In genomic region chr1:87541614-87542013, GRCm38 (mm10) we compare ENCODE assay signal across 10 mouse cellular contexts. TPM values are rescaled to one million over a fixed set of nuclear protein-coding genes. Genes with fewer than 3 reads are reported as not detected.
DNase-seq lines count a peak whose midpoint lies in the region; ATAC-seq and TF ChIP-seq lines count a peak whose summit lies in the region.
"Had no signal": no experiment of that assay in that cellular context is flagged by ENCODE, and none has a peak within 500 bp of the region (broad histone marks: within the 10 kb centered on the region; RNA-seq: fewer than 3 reads in every experiment).

No protein-coding gene starts in this region.

- TF ChIP-seq CTCF in midbrain, postnatal 0 days (IDR thresholded peaks at IDR 0.05) = peak; percentile 58
- TF ChIP-seq CTCF in liver, postnatal 0 days (IDR thresholded peaks at IDR 0.05; ENCODE audit: low read depth) = peak; percentile 62

- no peak overlapping the region for H3K4me3 ChIP-seq in midbrain, postnatal 0 days (ENCODE audit: low read depth, low read length)
- H3K4me3 ChIP-seq in midbrain, embryonic 13.5 days (replicated peaks) = no peak overlapping the region
- H3K4me3 ChIP-seq in liver, postnatal 0 days (ENCODE audit: low read depth, low read length) = no peak overlapping the region
- H3K4me3 ChIP-seq: heart, embryonic 13.5 days had no signal

- H3K36me3 ChIP-seq in midbrain, postnatal 0 days (ENCODE audit: insufficient read depth, low read length) = no peaks in the 10 kb centered on the region
- no peaks in the 10 kb centered on the region for H3K36me3 ChIP-seq in midbrain, embryonic 13.5 days
- H3K36me3 ChIP-seq in liver, postnatal 0 days (replicated peaks; ENCODE audit: insufficient read depth, low read length) = no peaks in the 10 kb centered on the region; the same call in 1 of the 2 replicates
- H3K36me3 ChIP-seq: heart, embryonic 13.5 days had no signal

- no peaks in the 10 kb centered on the region for H3K4me1 ChIP-seq in midbrain, postnatal 0 days (ENCODE audit: insufficient read depth, low read length)
- H3K4me1 ChIP-seq in midbrain, embryonic 13.5 days (replicated peaks) = peaks cover 8% of the 10 kb centered on the region; the same call in 1 of the 2 replicates
- no peaks in the 10 kb centered on the region for H3K4me1 ChIP-seq in liver, postnatal 0 days (ENCODE audit: insufficient read depth)
- H3K4me1 ChIP-seq: heart, embryonic 13.5 days had no signal

- H3K9ac ChIP-seq in midbrain, postnatal 0 days (replicated peaks; ENCODE audit: low read length, poor library complexity, severe bottlenecking) = no peak overlapping the region
- no peak overlapping the region for H3K9ac ChIP-seq in midbrain, embryonic 13.5 days (replicated peaks)
- H3K9ac ChIP-seq in liver, postnatal 0 days (replicated peaks) = no peak overlapping the region
- H3K9ac ChIP-seq: heart, embryonic 13.5 days had no signal

- no peak for TF ChIP-seq EP300 in liver, postnatal 0 days (IDR thresholded peaks at IDR 0.05; ENCODE audit: low read depth)

- no peaks in the 10 kb centered on the region for H3K9me3 ChIP-seq in midbrain, postnatal 0 days (ENCODE audit: low read length)
- H3K9me3 ChIP-seq in midbrain, embryonic 13.5 days = no peaks in the 10 kb centered on the region
- H3K9me3 ChIP-seq in liver, postnatal 0 days (ENCODE audit: low read length) = no peaks in the 10 kb centered on the region
- H3K9me3 ChIP-seq: heart, embryonic 13.5 days had no signal

- ATAC-seq in midbrain, postnatal 0 days (ENCODE audit: low FRiP score) = no peak
- ATAC-seq in midbrain, embryonic 13.5 days = no peak
- no peak for ATAC-seq in liver, postnatal 0 days
- ATAC-seq in monocyte, adult 5-6 weeks (replicated peaks; ENCODE audit: insufficient number of reproducible peaks, low FRiP score, low TSS enrichment, poor library complexity, severe bottlenecking) = no peak

- no peak overlapping the region for H3K27ac ChIP-seq in midbrain, postnatal 0 days (ENCODE audit: low read depth, low read length)
- no peak overlapping the region for H3K27ac ChIP-seq in midbrain, embryonic 13.5 days
- no peak overlapping the region for H3K27ac ChIP-seq in liver, postnatal 0 days (ENCODE audit: low read depth)
- H3K27ac ChIP-seq: heart, embryonic 13.5 days; macrophage had no signal

- 39% methylated on average over 7 of the region's 7 CpGs for WGBS in midbrain, postnatal 0 days
- WGBS in midbrain, embryonic 13.5 days = 36% methylated on average over 7 of the region's 7 CpGs
- 23% methylated on average over 7 of the region's 7 CpGs for WGBS in liver, postnatal 0 days (ENCODE audit: insufficient replicate concordance)

- peak; percentile 29 to 86 for DNase-seq in adrenal gland, adult (ENCODE audit: inconsistent age in 2 of 2, low spot score in 1 of 2)
- no peak for DNase-seq in adrenal gland, postnatal 4 days (ENCODE audit: low spot score in 2 of 2)
- DNase-seq in midbrain, postnatal 0 days (ENCODE audit: low spot score) = peak; percentile 35
- DNase-seq in adrenal gland, postnatal 36 days = peak; percentile 35 to 68
- DNase-seq in forelimb bud, embryonic 11.5 days (ENCODE audit: low read depth, low spot score) = peak; percentile 11
- DNase-seq in liver, postnatal 0 days = peak; percentile 32

- H3K27me3 ChIP-seq in midbrain, postnatal 0 days (ENCODE audit: insufficient read depth, low read length) = no peaks in the 10 kb centered on the region
- H3K27me3 ChIP-seq in midbrain, embryonic 13.5 days = no peaks in the 10 kb centered on the region
- H3K27me3 ChIP-seq in liver, postnatal 0 days (ENCODE audit: insufficient read depth, low read length) = no peaks in the 10 kb centered on the region

- H3K4me2 ChIP-seq in midbrain, postnatal 0 days (ENCODE audit: low read depth, low read length, poor library complexity, severe bottlenecking) = no peak overlapping the region
- H3K4me2 ChIP-seq in midbrain, embryonic 13.5 days (replicated peaks) = no peak overlapping the region
- H3K4me2 ChIP-seq in liver, postnatal 0 days (ENCODE audit: low read depth, low read length) = no peak overlapping the region
- H3K4me2 ChIP-seq: heart, embryonic 13.5 days had no signal

RNA-seq across cellular contexts. Expression of gene Neu2, which starts 31.9 kb away (rescaled TPM):
- under 1 TPM; 0.22 to 0.23 TPM for total RNA-seq in adrenal gland, postnatal 4 days (2021)
- total RNA-seq in midbrain, postnatal 0 days (2014; rRNA removed) = 1.1 and 1.3 TPM in 2 replicates
- polyA plus RNA-seq in midbrain, postnatal 0 days (2015; fragmentation: Nextera tagmentation; extraction: Ambion mirVana) = 1.1 and 2.0 TPM in 2 replicates
- not detected in 2 replicates for polyA plus RNA-seq in midbrain, embryonic 13.5 days (2015; fragmentation: Nextera tagmentation; extraction: Ambion mirVana)
- total RNA-seq in adrenal gland, postnatal 36 days (2021) = not detected
- polyA plus RNA-seq in liver, postnatal 0 days (2015; fragmentation: Nextera tagmentation; extraction: Ambion mirVana) = 0.54 and 0.67 TPM in 2 replicates
- total RNA-seq in monocyte, adult 5-6 weeks (2017) = not detected in 3 replicates
- polyA plus RNA-seq: heart, embryonic 13.5 days; macrophage had no signal

RNA-seq across cellular contexts. Expression of gene Ngef, which starts 32.1 kb away (rescaled TPM):
- total RNA-seq in adrenal gland, postnatal 4 days (2021) = 1 to 10 TPM; 2.0 to 2.2 TPM
- 51.4 and 55.4 TPM in 2 replicates for total RNA-seq in midbrain, postnatal 0 days (2014; rRNA removed)
- 43.9 and 45.7 TPM in 2 replicates for polyA plus RNA-seq in midbrain, postnatal 0 days (2015; fragmentation: Nextera tagmentation; extraction: Ambion mirVana)
- 6.8 and 9.6 TPM in 2 replicates for polyA plus RNA-seq in midbrain, embryonic 13.5 days (2015; fragmentation: Nextera tagmentation; extraction: Ambion mirVana)
- 1 to 10 TPM in 1 of 2 experiments, under 1 TPM in 1; 0.23 to 1.1 TPM for total RNA-seq in adrenal gland, postnatal 36 days (2021)
- polyA plus RNA-seq in liver, postnatal 0 days (2015; fragmentation: Nextera tagmentation; extraction: Ambion mirVana) = 5.6 and 7.9 TPM in 2 replicates
- total RNA-seq in monocyte, adult 5-6 weeks (2017) = not detected in 3 replicates
- polyA plus RNA-seq: macrophage had no signal

Comparison
In these comparisons a context has a peak if more than half of its experiments do, and no peak if none do; other contexts are left out.
1. DNase-seq: peak in adrenal gland, adult (2 of 2), midbrain, postnatal 0 days (single experiment), adrenal gland, postnatal 36 days (2 of 2), forelimb bud, embryonic 11.5 days (single experiment) and liver, postnatal 0 days (single experiment); none in adrenal gland, postnatal 4 days (0 of 2).
2. RNA of gene Ngef, which starts 32.1 kb away (total RNA-seq): 51.4 to 55.4 TPM in midbrain, postnatal 0 days; 2.0 to 2.2 TPM in adrenal gland, postnatal 4 days, 0.23 to 1.1 TPM in adrenal gland, postnatal 36 days and not detected in monocyte, adult 5-6 weeks; every median in the first group is over 10 times any median in the second.